Mouse (Mus musculus): ENCODE measurements around the gene Foxl1.

GRCm38 (mm10) chr8:121130522-121130921 lies 2.8 kb downstream of the Foxl1 start:
- TF ChIP-seq CTCF (IDR thresholded peaks at IDR 0.05; ENCODE audit: control insufficient read depth, insufficient read depth, insufficient replicate concordance, low read depth, low read length) (peak; percentile 25; the same call in 1 of the 2 replicates), POLR2A (IDR thresholded peaks at IDR 0.05; ENCODE audit: control insufficient read depth, low read depth, low read length) (no peak)

All from testis, adult 2 months (tissue).